Mouse (Mus musculus) heart, embryonic 12.5 days (tissue): ENCODE measurements around the gene Scn8a. TPM values are rescaled to one million over a fixed set of nuclear protein-coding genes. Genes with fewer than 3 reads are reported as not detected.
"Not testable (repeated sequence)": the region's sequence is repeated elsewhere in the genome, so short reads cannot be mapped to it uniquely, and the experiment has no call there.

Source experiments
- ATAC-seq: fragments of 200-750 bp; cut with Nextera tagmentation; 2 replicates; pipeline ENCODE4 v1.8.0; 2017; ENCODE audit warnings: moderate TSS enrichment, moderate library complexity; ENCODE audit not compliant: insufficient number of reproducible peaks, low FRiP score
- H3K27ac ChIP-seq: fragments of 300-500 bp; sonication (generic); 2 replicates; pipeline ENCODE4 v1.5.1; 2016; ENCODE audit warnings: mild to moderate bottlenecking, moderate library complexity; ENCODE audit not compliant: poor library complexity, severe bottlenecking
- H3K27me3 ChIP-seq: fragments of 300-500 bp; sonication (generic); replicated peaks from 2 replicates; pipeline ENCODE4 v1.6.1; 2016; ENCODE audit warnings: mild to moderate bottlenecking, moderate library complexity
- H3K36me3 ChIP-seq: fragments of 300-500 bp; sonication (generic); 2 replicates; pipeline ENCODE4 v1.6.1; 2016; ENCODE audit warnings: mild to moderate bottlenecking, moderate library complexity
- H3K4me1 ChIP-seq: fragments of 300-500 bp; sonication (generic); replicated peaks from 2 replicates; pipeline ENCODE4 v1.6.1; 2016; ENCODE audit warnings: mild to moderate bottlenecking
- H3K4me2 ChIP-seq: fragments of 300-500 bp; sonication (generic); 2 replicates; pipeline ENCODE4 v1.6.1; 2016; ENCODE audit warnings: mild to moderate bottlenecking, moderate library complexity
- H3K4me3 ChIP-seq: fragments of 300-500 bp; sonication (generic); 2 replicates; pipeline ENCODE4 v1.5.1; 2016; ENCODE audit warnings: mild to moderate bottlenecking
- H3K9ac ChIP-seq: fragments of 300-500 bp; sonication (generic); 2 replicates; pipeline ENCODE4 v1.6.1; 2016; ENCODE audit warnings: mild to moderate bottlenecking, moderate library complexity
- H3K9me3 ChIP-seq: fragments of 300-500 bp; sonication (generic); replicated peaks from 2 replicates; pipeline ENCODE4 v1.6.1; 2016; ENCODE audit warnings: mild to moderate bottlenecking, moderate library complexity
- WGBS: fragments of 180-500 bp; shearing (Covaris S2); methylation state at CpG from one replicate; pipeline ENCODE4 v1.1.7; 2016; 5-methylcytosine and 5-hydroxymethylcytosine counted together
- polyA plus RNA-seq: library from polyadenylated mRNA; unstranded; fragments of >200 nt; fragmentation: Nextera tagmentation; extraction: Ambion mirVana; gene quantifications from 2 replicates; pipeline ENCODE4 v1.2.1, GENCODE M21; 2016

Scn8a gene
- 0.54 and 0.69 TPM in 2 replicates for polyA plus RNA-seq

GRCm38 (mm10) chr15:100869558-100869957 is at the start of gene Scn8a:
Scn8a (plus strand) TSS chr15:100869858.
- 73% methylated on average over 7 of the region's 7 CpGs for WGBS
- Histone ChIP-seq H3K36me3 (no peaks in the 10 kb centered on the region), H3K9ac (no peak within 1 kb of the TSS), H3K4me1 (peaks cover 19% of the 10 kb centered on the region), H3K27ac (no peak within 1 kb of the TSS), H3K4me3 (peak within 1 kb of the TSS; percentile 72), H3K9me3 (0 out of 2 replicates have a peak, but pooled peaks cover 3% of the 10 kb centered on the region), H3K27me3 (peaks cover 71% of the 10 kb centered on the region), H3K4me2 (peak within 1 kb of the TSS; percentile 95)
- ATAC-seq: no peak

GRCm38 (mm10) chr15:100821824-100822223 is 47.8 kb upstream of the Scn8a start:
- H3K27ac ChIP-seq: no peak overlapping the region
- H3K36me3 ChIP-seq: no peaks in the 10 kb centered on the region
- WGBS: 58% methylated on average over 8 of the region's 8 CpGs
- no peak for ATAC-seq
- H3K4me3 ChIP-seq: no peak overlapping the region
- peaks cover 71% of the 10 kb centered on the region for H3K27me3 ChIP-seq
- no peak overlapping the region for H3K9ac ChIP-seq
- peaks cover 6% of the 10 kb centered on the region; the same call in 1 of the 2 replicates for H3K9me3 ChIP-seq
- H3K4me2 ChIP-seq: no peak overlapping the region
- H3K4me1 ChIP-seq: no peaks in the 10 kb centered on the region

GRCm38 (mm10) chr15:100822370-100822769 is 47.3 kb upstream of the Scn8a start:
- H3K9ac ChIP-seq, H3K9me3 ChIP-seq, H3K27ac ChIP-seq, H3K36me3 ChIP-seq, H3K4me2 ChIP-seq, H3K4me3 ChIP-seq, ATAC-seq, H3K4me1 ChIP-seq: not testable (repeated sequence)
- peaks cover 67% of the 10 kb centered on the region for H3K27me3 ChIP-seq
- 70% methylated on average over 4 of the region's 4 CpGs for WGBS

GRCm38 (mm10) chr15:100825249-100825856 is 44.3 kb upstream of the Scn8a start:
- H3K4me1 ChIP-seq: no peaks in the 10 kb centered on the region
- H3K9ac ChIP-seq: no peak overlapping the region
- H3K27me3 ChIP-seq: peaks cover 64% of the 10 kb centered on the region
- no peaks in the 10 kb centered on the region for H3K9me3 ChIP-seq
- no peak overlapping the region for H3K27ac ChIP-seq
- WGBS: 22% methylated on average over 26 of the region's 26 CpGs
- ATAC-seq: no peak
- no peak overlapping the region for H3K4me3 ChIP-seq
- no peak overlapping the region for H3K4me2 ChIP-seq
- H3K36me3 ChIP-seq: no peaks in the 10 kb centered on the region

- Histone ChIP-seq H3K27ac (no peak overlapping the region), H3K4me3 (no peak overlapping the region), H3K4me2 (no peak overlapping the region), H3K27me3 (peaks cover 64% of the 10 kb centered on the region), H3K9ac (no peak overlapping the region), H3K36me3 (no peaks in the 10 kb centered on the region), H3K9me3 (0 out of 2 replicates have a peak, but pooled peaks cover 3% of the 10 kb centered on the region), H3K4me1 (no peaks in the 10 kb centered on the region)
- ATAC-seq: no peak
- WGBS: 82% methylated on average over 8 of the region's 8 CpGs
Measured at GRCm38 (mm10) chr15:100826076-100826475, 43.6 kb upstream of the Scn8a start.

DNA sequence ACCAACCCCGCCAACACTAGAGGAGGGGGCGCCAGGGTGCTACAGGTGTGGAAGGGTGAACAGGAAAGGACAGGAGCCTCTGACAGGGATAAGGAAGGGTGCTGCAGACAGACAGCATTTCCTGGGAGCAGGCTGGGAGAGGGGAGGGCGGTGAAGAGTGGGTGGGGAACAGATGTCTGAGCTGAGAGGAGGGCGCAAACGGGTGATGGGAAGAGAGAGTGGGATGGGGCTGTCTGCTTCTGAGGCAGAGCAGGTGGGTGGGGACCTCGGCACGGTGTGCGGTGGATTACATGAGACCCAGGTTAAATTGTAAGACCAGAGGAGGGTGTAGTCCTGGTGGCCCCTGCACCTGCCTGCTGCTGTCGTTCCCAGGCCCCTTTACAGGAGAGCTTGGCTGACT is 39.9 kb upstream of the Scn8a start:
- H3K27ac ChIP-seq: no peak overlapping the region
- H3K36me3 ChIP-seq: no peaks in the 10 kb centered on the region
- WGBS: 76% methylated on average over 9 of the region's 9 CpGs
- no peak overlapping the region for H3K4me3 ChIP-seq
- no peaks in the 10 kb centered on the region for H3K4me1 ChIP-seq
- 0 out of 2 replicates have a peak, but pooled peaks cover 3% of the 10 kb centered on the region for H3K9me3 ChIP-seq
- no peak overlapping the region for H3K4me2 ChIP-seq
- peaks cover 55% of the 10 kb centered on the region for H3K27me3 ChIP-seq
- no peak overlapping the region for H3K9ac ChIP-seq
- ATAC-seq: no peak

GRCm38 (mm10) chr15:100830682-100831081 is 39.0 kb upstream of the Scn8a start:
- Histone ChIP-seq H3K9me3 (0 out of 2 replicates have a peak, but pooled peaks cover 3% of the 10 kb centered on the region), H3K4me3 (no peak overlapping the region), H3K4me2 (no peak overlapping the region), H3K27me3 (peaks cover 51% of the 10 kb centered on the region), H3K27ac (no peak overlapping the region), H3K4me1 (no peaks in the 10 kb centered on the region), H3K36me3 (no peaks in the 10 kb centered on the region), H3K9ac (no peak overlapping the region)
- no peak for ATAC-seq
- 45% methylated on average over 6 of the region's 6 CpGs for WGBS

- Histone ChIP-seq H3K4me2 (no peak overlapping the region), H3K27me3 (peaks cover 44% of the 10 kb centered on the region), H3K9ac (no peak overlapping the region), H3K36me3 (no peaks in the 10 kb centered on the region), H3K4me1 (no peaks in the 10 kb centered on the region), H3K4me3 (no peak overlapping the region), H3K27ac (no peak overlapping the region), H3K9me3 (0 out of 2 replicates have a peak, but pooled peaks cover 3% of the 10 kb centered on the region)
- WGBS: 87% methylated on average over 8 of the region's 8 CpGs
- no peak for ATAC-seq
Measured at GRCm38 (mm10) chr15:100832144-100832543, 37.5 kb upstream of the Scn8a start.

DNA sequence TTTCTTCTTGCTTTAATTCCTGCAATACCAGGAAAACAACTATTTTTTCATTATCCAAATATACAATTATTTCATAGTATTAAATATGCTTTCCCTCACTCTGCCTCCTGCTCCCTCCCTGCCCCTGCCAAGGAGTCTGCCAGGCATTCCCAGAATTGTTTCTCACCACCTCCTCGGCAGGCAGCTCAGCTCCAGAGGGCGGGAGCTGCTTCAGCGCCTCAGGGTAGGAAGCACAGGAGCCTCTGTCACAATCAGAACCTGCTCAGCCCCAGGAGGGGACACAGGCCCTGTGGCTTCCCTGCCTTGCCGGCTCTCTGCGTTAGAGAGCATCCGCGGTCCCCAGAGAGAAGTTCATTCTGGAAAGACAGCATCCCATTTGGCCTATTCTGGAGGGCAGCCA is 36.9 kb upstream of the Scn8a start:
- no peak overlapping the region for H3K4me2 ChIP-seq
- ATAC-seq: no peak
- H3K9me3 ChIP-seq: 0 out of 2 replicates have a peak, but pooled peaks cover 7% of the 10 kb centered on the region
- H3K9ac ChIP-seq: no peak overlapping the region
- H3K4me1 ChIP-seq: no peaks in the 10 kb centered on the region
- H3K27me3 ChIP-seq: peaks cover 38% of the 10 kb centered on the region
- H3K4me3 ChIP-seq: no peak overlapping the region
- no peaks in the 10 kb centered on the region for H3K36me3 ChIP-seq
- no peak overlapping the region for H3K27ac ChIP-seq
- WGBS: 24% methylated on average over 7 of the region's 7 CpGs

DNA sequence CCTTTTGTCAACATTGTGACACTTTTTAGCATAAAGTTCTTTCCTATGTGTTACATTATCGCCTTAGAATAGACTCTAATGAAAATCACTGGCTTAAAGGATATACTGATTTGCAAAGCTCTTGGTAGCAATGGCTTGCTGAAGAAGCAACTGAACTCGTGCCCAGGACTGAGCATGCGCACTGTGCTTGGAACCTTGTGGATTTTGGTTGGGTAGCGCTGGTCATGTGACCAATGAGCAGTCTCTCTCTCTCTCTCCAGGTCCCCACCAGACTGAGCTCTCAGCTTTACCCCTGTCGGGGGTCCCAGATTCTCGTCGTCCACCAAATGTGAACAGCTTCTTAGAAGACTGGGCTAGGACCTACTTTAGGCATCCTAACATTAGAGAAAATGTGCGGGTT is 32.9 kb upstream of the Scn8a start:
- Histone ChIP-seq H3K36me3 (no peaks in the 10 kb centered on the region), H3K4me1 (no peaks in the 10 kb centered on the region), H3K9me3 (0 out of 2 replicates have a peak, but pooled peaks cover 7% of the 10 kb centered on the region), H3K9ac (no peak overlapping the region), H3K27ac (no peak overlapping the region), H3K27me3 (peaks cover 28% of the 10 kb centered on the region; the same call in 1 of the 2 replicates), H3K4me3 (no peak overlapping the region), H3K4me2 (no peak overlapping the region)
- no peak for ATAC-seq
- 70% methylated on average over 8 of the region's 8 CpGs for WGBS

- Histone ChIP-seq H3K9ac (no peak overlapping the region), H3K4me2 (no peak overlapping the region), H3K9me3 (0 out of 2 replicates have a peak, but pooled peaks cover 7% of the 10 kb centered on the region), H3K4me1 (no peaks in the 10 kb centered on the region), H3K27me3 (peaks cover 17% of the 10 kb centered on the region; the same call in 1 of the 2 replicates), H3K27ac (no peak overlapping the region), H3K4me3 (no peak overlapping the region), H3K36me3 (no peaks in the 10 kb centered on the region)
- ATAC-seq: no peak
- 41% methylated on average over 12 of the region's 12 CpGs for WGBS
Measured at GRCm38 (mm10) chr15:100838607-100839207, 31.0 kb upstream of the Scn8a start.
